Mouse (Mus musculus) cerebellum, adult 8-10 months (tissue): ENCODE results near the gene Arfip1.

Source experiments
- DNase-seq: peaks from one replicate; pipeline ENCODE4 v3.0.0; 2022

The Arfip1 gene

GRCm38 (mm10) chr3:84447803-84448202, 134.6 kb downstream of the Arfip1 start:
- DNase-seq = no peak
